Mouse (Mus musculus): ENCODE data around the gene 3110009E18Rik. TPM values are rescaled to one million over a fixed set of nuclear protein-coding genes. Genes with fewer than 3 reads are reported as not detected.

Gene 3110009E18Rik
- polyA plus RNA-seq, 1 experiment: 5.6 TPM

DNA sequence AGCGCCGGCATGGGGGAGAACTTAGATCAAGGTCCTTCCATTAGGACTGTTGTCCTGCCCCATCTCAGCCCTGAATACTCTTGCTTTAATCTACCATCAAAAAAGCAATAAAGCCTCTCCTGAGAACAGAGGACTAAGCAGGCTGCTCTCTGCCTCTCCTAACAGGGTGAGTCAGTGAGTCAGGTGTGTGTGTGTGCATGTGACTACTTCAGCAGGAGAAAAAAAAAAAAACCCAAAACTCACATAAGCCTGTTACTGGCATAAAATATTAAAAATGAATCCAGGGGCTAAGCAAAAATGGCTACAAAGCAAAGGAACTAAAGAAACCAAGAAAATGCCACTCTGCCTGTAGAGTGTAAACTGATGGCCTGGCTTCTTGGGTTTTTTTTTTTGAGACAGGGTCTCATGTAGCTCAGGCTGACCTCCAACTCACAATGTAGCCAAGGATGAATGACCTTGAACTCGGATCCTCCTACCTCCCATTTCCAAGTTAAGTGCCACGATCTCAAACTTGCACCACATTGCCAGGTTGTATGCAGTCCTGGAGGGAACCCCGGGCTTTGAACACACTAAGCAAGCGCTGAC lies 114.7 kb downstream of the 3110009E18Rik start:
- no peak for TF ChIP-seq CTCF (IDR thresholded peaks at IDR 0.05; ENCODE audit: control insufficient read depth, insufficient read depth, insufficient replicate concordance, low read depth, low read length)
- no peak for TF ChIP-seq POLR2A (IDR thresholded peaks at IDR 0.05; ENCODE audit: control insufficient read depth, low read depth, low read length)
- H3K27ac ChIP-seq (ENCODE audit: control insufficient read depth, insufficient read depth, low read depth, low read length): no peak overlapping the region
- H3K36me3 ChIP-seq (ENCODE audit: control insufficient read depth, insufficient read depth, low read length): no peaks in the 10 kb centered on the region
- H3K4me3 ChIP-seq (ENCODE audit: control insufficient read depth, low read depth, low read length): no peak overlapping the region
- H3K4me1 ChIP-seq (ENCODE audit: control insufficient read depth, insufficient read depth, low read length): no peaks in the 10 kb centered on the region
- no peaks in the 10 kb centered on the region for H3K27me3 ChIP-seq (ENCODE audit: control insufficient read depth, insufficient read depth, low read length)

- Histone ChIP-seq H3K4me3 (ENCODE audit: control insufficient read depth, low read depth, low read length) (no peak overlapping the region), H3K4me1 (ENCODE audit: control insufficient read depth, insufficient read depth, low read length) (no peaks in the 10 kb centered on the region), H3K36me3 (ENCODE audit: control insufficient read depth, insufficient read depth, low read length) (no peaks in the 10 kb centered on the region), H3K27ac (ENCODE audit: control insufficient read depth, insufficient read depth, low read depth, low read length) (no peak overlapping the region), H3K27me3 (ENCODE audit: control insufficient read depth, insufficient read depth, low read length) (no peaks in the 10 kb centered on the region)
- TF ChIP-seq POLR2A (IDR thresholded peaks at IDR 0.05; ENCODE audit: control insufficient read depth, low read depth, low read length) (no peak), CTCF (IDR thresholded peaks at IDR 0.05; ENCODE audit: control insufficient read depth, insufficient read depth, insufficient replicate concordance, low read depth, low read length) (no peak)
These were observed 115.4 kb downstream of the 3110009E18Rik start for GRCm38 (mm10) chr1:120236424-120236823.

GRCm38 (mm10) chr1:120237068-120237467 lies 116.1 kb downstream of the 3110009E18Rik start:
- TF ChIP-seq POLR2A (IDR thresholded peaks at IDR 0.05; ENCODE audit: control insufficient read depth, low read depth, low read length) (no peak), CTCF (IDR thresholded peaks at IDR 0.05; ENCODE audit: control insufficient read depth, insufficient read depth, insufficient replicate concordance, low read depth, low read length) (peak; percentile 4; the same call in 1 of the 2 replicates)
- H3K4me3 ChIP-seq (ENCODE audit: control insufficient read depth, low read depth, low read length): no peak overlapping the region
- H3K27ac ChIP-seq (ENCODE audit: control insufficient read depth, insufficient read depth, low read depth, low read length): no peak overlapping the region
- H3K36me3 ChIP-seq (ENCODE audit: control insufficient read depth, insufficient read depth, low read length): no peaks in the 10 kb centered on the region
- H3K27me3 ChIP-seq (ENCODE audit: control insufficient read depth, insufficient read depth, low read length): no peaks in the 10 kb centered on the region
- no peaks in the 10 kb centered on the region for H3K4me1 ChIP-seq (ENCODE audit: control insufficient read depth, insufficient read depth, low read length)

Other genes with a start within 250 kb of the 3110009E18Rik start
- gene Tmem177, start 208.0 kb upstream of the 3110009E18Rik start, polyA plus RNA-seq (2012; rRNA removed): 12.6 and 13.4 TPM in 2 replicates
- 19.4 and 22.9 TPM in 2 replicates for gene Cfap221, start 124.0 kb upstream of the 3110009E18Rik start, polyA plus RNA-seq (2012; rRNA removed)
- 0.36 and 0.78 TPM in 2 replicates for gene Sctr, start 114.3 kb upstream of the 3110009E18Rik start, polyA plus RNA-seq (2012; rRNA removed)
- gene Tmem37, start 47.1 kb upstream of the 3110009E18Rik start, polyA plus RNA-seq (2012; rRNA removed): 9.3 and 21.3 TPM in 2 replicates
- 79.0 and 90.5 TPM in 2 replicates for gene Dbi, start 109 bp upstream of the 3110009E18Rik start, polyA plus RNA-seq (2012; rRNA removed)
- 2.8 and 3.3 TPM in 2 replicates for gene Steap3, start 151.5 kb downstream of the 3110009E18Rik start, polyA plus RNA-seq (2012; rRNA removed)
- gene C1ql2, start 219.4 kb downstream of the 3110009E18Rik start, polyA plus RNA-seq (2012; rRNA removed): not detected in 2 replicates

Data from testis, adult 2 months (tissue).